Mouse (Mus musculus) liver, postnatal 0 days (tissue): ENCODE results near the gene Vps26a. TPM values are rescaled to one million over a fixed set of nuclear protein-coding genes. Genes with fewer than 3 reads are reported as not detected.

Source experiments
- ATAC-seq: fragments of 200-750 bp; cut with Nextera tagmentation; 2 replicates; pipeline ENCODE4 v1.8.0; 2017; ENCODE audit warnings: mild to moderate bottlenecking, moderate library complexity
- DNase-seq: peaks from one replicate; pipeline ENCODE4 v3.0.0-alpha.2; 2016
- H3K27ac ChIP-seq: fragments of 300-500 bp; sonication (generic); 2 replicates; pipeline ENCODE4 v1.5.1; 2014; ENCODE audit warnings: antibody characterized with exemption, moderate library complexity, mild to moderate bottlenecking, low read depth
- H3K27me3 ChIP-seq: fragments of 300-500 bp; sonication (generic); 2 replicates; pipeline ENCODE4 v1.6.1; 2014; ENCODE audit warnings: low read length, control low read depth, mixed read lengths; ENCODE audit not compliant: insufficient read depth
- H3K36me3 ChIP-seq: fragments of 300-500 bp; sonication (generic); replicated peaks from 2 replicates; pipeline ENCODE4 v1.6.1; 2014; ENCODE audit warnings: mild to moderate bottlenecking, control low read depth, low read length, moderate library complexity, mixed read lengths; ENCODE audit not compliant: insufficient read depth
- H3K4me1 ChIP-seq: fragments of 300-500 bp; sonication (generic); 2 replicates; pipeline ENCODE4 v1.6.1; 2014; ENCODE audit warnings: antibody characterized with exemption, mild to moderate bottlenecking, control low read depth; ENCODE audit not compliant: insufficient read depth
- H3K4me2 ChIP-seq: fragments of 300-500 bp; sonication (generic); 2 replicates; pipeline ENCODE4 v1.6.1; 2014; ENCODE audit warnings: low read depth, mild to moderate bottlenecking, low read length, moderate library complexity, mixed read lengths
- H3K4me3 ChIP-seq: fragments of 300-500 bp; sonication (generic); 2 replicates; pipeline ENCODE4 v1.5.1; 2014; ENCODE audit warnings: low read depth, low read length
- H3K9ac ChIP-seq: fragments of 300-500 bp; sonication (generic); replicated peaks from 2 replicates; pipeline ENCODE4 v1.6.1; 2014; ENCODE audit warnings: mild to moderate bottlenecking, moderate library complexity
- H3K9me3 ChIP-seq: fragments of 300-500 bp; sonication (generic); 2 replicates; pipeline ENCODE4 v1.6.1; 2016; ENCODE audit warnings: mild to moderate bottlenecking, control low read depth, low read length, mixed read lengths
- CTCF ChIP-seq: sonication (generic); IDR thresholded peaks from 2 replicates; pipeline ENCODE4 v1.5.1; 2016; ENCODE audit warnings: antibody characterized with exemption, low read depth
- EP300 ChIP-seq: IDR thresholded peaks from 2 replicates; pipeline ENCODE4 v1.6.1; 2016; ENCODE audit warnings: antibody characterized with exemption, low read depth, mild to moderate bottlenecking
- whole genome bisulfite sequencing: fragments of 180-500 bp; shearing (Covaris S2); extraction: QIAGEN DNeasy Blood & Tissue Kit; methylation state at CpG from one replicate; pipeline ENCODE4 v1.1.7; 2014; ENCODE audit not compliant: insufficient replicate concordance; 5-methylcytosine and 5-hydroxymethylcytosine counted together
- polyA plus RNA-seq: library from polyadenylated mRNA; unstranded; fragments of >200 nt; fragmentation: Nextera tagmentation; extraction: Ambion mirVana; gene quantifications from 2 replicates; pipeline ENCODE4 v1.2.1, GENCODE M21; 2015

The Vps26a gene
- polyA plus RNA-seq: 32.1 and 33.8 TPM in 2 replicates

DNA sequence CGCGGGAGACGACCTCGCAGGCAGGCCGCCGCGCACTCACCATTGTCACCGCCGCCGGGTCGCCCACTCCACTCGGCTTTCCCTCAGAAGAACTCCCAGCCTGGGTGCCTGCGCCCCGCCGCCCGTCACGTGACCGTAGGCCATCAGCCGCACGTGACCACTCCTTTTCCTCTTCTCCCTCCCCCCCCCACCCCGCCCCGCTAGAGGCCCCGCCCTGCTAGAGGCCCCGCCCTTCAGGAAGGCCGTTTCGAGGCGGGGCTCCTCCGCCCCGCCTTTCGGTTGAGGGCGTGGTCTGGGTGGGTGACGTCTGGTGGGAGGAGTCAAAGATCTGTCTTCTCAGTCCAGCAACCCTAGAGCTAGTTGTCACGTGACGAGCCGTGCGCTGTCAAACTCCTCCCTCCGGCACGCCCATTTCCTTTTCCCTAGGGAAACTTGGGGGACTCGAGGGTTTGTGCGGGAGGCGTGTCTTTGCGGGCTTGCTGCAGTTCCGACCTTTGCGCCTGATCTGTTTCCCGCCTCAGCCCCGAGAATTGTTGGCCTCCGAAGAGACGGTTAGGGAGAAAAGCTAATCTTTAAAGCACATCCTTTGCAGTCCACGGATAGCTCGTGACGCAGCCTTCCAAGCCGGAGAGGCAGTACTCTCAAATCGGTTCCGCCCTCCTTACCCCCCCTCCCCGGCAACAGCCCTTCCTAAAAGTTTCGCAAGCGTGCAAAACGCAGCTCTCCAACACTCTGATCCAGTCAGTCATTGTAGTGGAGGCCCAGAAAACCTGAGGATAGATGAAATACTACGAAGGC is at the start of gene Vps26a:
Gene Vps26a (minus strand): TSS at position 188 of the 798 bp plus-strand sequence.
- Histone ChIP-seq H3K9me3 (no peaks in the 10 kb centered on the region), H3K4me1 (peaks cover 27% of the 10 kb centered on the region), H3K27ac (peak within 1 kb of the TSS; percentile 98), H3K9ac (peak within 1 kb of the TSS; percentile 98), H3K4me2 (peak within 1 kb of the TSS; percentile 93), H3K36me3 (no peaks in the 10 kb centered on the region), H3K4me3 (peak within 1 kb of the TSS; percentile 99), H3K27me3 (no peaks in the 10 kb centered on the region)
- TF ChIP-seq CTCF (no peak), EP300 (no peak)
- DNase-seq: peak; percentile 99
- WGBS: under 1% methylated on average over 52 of the region's 59 CpGs
- ATAC-seq: peak; percentile 87

- Histone ChIP-seq H3K27me3 (no peaks in the 10 kb centered on the region), H3K9me3 (no peaks in the 10 kb centered on the region), H3K4me3 (no peak overlapping the region), H3K36me3 (no peaks in the 10 kb centered on the region), H3K4me1 (no peaks in the 10 kb centered on the region), H3K27ac (no peak overlapping the region), H3K4me2 (no peak overlapping the region), H3K9ac (no peak overlapping the region)
- DNase-seq (no peak), ATAC-seq (no peak)
- no peak for TF ChIP-seq CTCF
- TF ChIP-seq EP300: no peak
- WGBS: 76% methylated on average over 7 of the region's 7 CpGs
Measured at GRCm38 (mm10) chr10:62534509-62534908, 47.9 kb upstream of the Vps26a start.

DNA sequence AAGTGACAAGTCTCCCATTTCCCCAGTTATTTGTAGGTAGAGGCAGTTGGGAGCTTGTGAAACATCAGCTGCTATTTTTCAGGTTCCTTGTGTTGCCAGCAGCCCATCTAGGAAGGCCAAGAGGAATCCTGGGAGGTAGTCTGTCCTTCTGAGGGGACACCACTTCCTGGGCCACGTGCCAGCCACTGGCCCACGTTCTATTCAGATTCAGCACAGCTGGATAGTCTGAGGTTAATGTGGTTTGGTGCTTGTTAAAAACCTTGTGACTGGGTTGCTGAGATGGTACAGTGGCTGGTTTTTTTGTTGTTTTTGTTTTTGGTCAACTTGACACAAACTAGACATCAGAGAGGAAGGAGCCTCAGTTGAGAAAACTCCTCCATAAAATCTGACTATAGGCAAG is 46.2 kb upstream of the Vps26a start:
- Histone ChIP-seq H3K9me3 (no peaks in the 10 kb centered on the region), H3K4me3 (no peak overlapping the region), H3K4me1 (no peaks in the 10 kb centered on the region), H3K27ac (no peak overlapping the region), H3K27me3 (no peaks in the 10 kb centered on the region), H3K36me3 (no peaks in the 10 kb centered on the region), H3K9ac (no peak overlapping the region), H3K4me2 (no peak overlapping the region)
- 26% methylated on average over 2 of the region's 2 CpGs for WGBS
- TF ChIP-seq CTCF (no peak), EP300 (no peak)
- no peak for DNase-seq
- ATAC-seq: no peak

GRCm38 (mm10) chr10:62530183-62530582 is 43.6 kb upstream of the Vps26a start:
- TF ChIP-seq CTCF: no peak
- no peak for TF ChIP-seq EP300
- 53% methylated on average over 9 of the region's 9 CpGs for WGBS

DNA sequence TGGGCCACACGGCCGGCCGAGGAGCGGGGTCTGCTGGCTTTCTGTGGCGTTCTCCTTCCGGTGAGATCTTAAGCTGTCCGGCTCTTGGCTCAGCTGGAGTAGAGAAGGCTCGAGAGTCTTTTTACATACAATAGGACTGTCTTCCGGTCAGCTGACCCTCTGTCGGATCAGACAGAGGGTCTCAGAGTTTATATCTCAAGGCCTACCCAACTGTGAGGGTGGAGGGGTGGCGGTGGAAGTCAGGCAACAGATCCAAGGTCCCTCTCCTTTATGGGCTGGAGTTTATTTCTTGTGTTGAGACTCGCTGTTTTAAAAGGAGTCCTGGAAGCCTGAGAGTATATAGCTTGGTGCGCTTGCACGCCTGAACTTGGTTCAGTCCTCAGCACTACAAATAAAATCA is 40.7 kb upstream of the Vps26a start, which contains the start of gene Srgn:
Gene Srgn (minus strand): TSS at position 101 of the 400 bp plus-strand sequence.
- Histone ChIP-seq H3K4me2 (no peak within 1 kb of the TSS), H3K36me3 (no peaks in the 10 kb centered on the region), H3K4me1 (no peaks in the 10 kb centered on the region), H3K9me3 (no peaks in the 10 kb centered on the region), H3K4me3 (no peak within 1 kb of the TSS), H3K9ac (no peak within 1 kb of the TSS), H3K27me3 (no peaks in the 10 kb centered on the region), H3K27ac (no peak within 1 kb of the TSS)
- TF ChIP-seq CTCF: no peak
- 85% methylated on average over 14 of the region's 14 CpGs for WGBS
- ATAC-seq (no peak), DNase-seq (no peak)

More at GRCm38 (mm10) chr10:62530183-62530582, 43.6 kb upstream of the Vps26a start:
- Histone ChIP-seq H3K9ac (no peak overlapping the region), H3K27me3 (no peaks in the 10 kb centered on the region), H3K4me2 (no peak overlapping the region), H3K27ac (no peak overlapping the region), H3K4me3 (no peak overlapping the region), H3K4me1 (no peaks in the 10 kb centered on the region), H3K36me3 (no peaks in the 10 kb centered on the region), H3K9me3 (no peaks in the 10 kb centered on the region)
- no peak for DNase-seq
- no peak for ATAC-seq

GRCm38 (mm10) chr10:62522346-62522950 is 35.8 kb upstream of the Vps26a start:
- H3K9ac ChIP-seq: no peak overlapping the region
- H3K9me3 ChIP-seq: no peaks in the 10 kb centered on the region
- no peak overlapping the region for H3K4me2 ChIP-seq
- TF ChIP-seq CTCF: no peak
- TF ChIP-seq EP300: no peak
- no peak overlapping the region for H3K27ac ChIP-seq
- no peaks in the 10 kb centered on the region for H3K36me3 ChIP-seq
- H3K4me1 ChIP-seq: peaks cover 6% of the 10 kb centered on the region
- ATAC-seq (no peak), DNase-seq (no peak)
- H3K27me3 ChIP-seq: no peaks in the 10 kb centered on the region
- H3K4me3 ChIP-seq: no peak overlapping the region
- 66% methylated on average over 7 of the region's 7 CpGs for WGBS
